ENCODE assay signal across 8 mouse cellular contexts in genomic region chr15:102624970-102625686, GRCm38 (mm10). TPM values are rescaled to one million over a fixed set of nuclear protein-coding genes. Genes with fewer than 3 reads are reported as not detected.
DNase-seq lines count a peak whose midpoint lies in the region; ATAC-seq and TF ChIP-seq lines count a peak whose summit lies in the region.

Gene Gm28047, minus strand, starts transcription at chr15:102625067.
Gene Atf7, minus strand, starts transcription at chr15:102625464.

- peak; percentile 32 for TF ChIP-seq POLR2A in ES-Bruce4 (IDR thresholded peaks at IDR 0.05; ENCODE audit: insufficient read depth, low read length)

- H3K4me2 ChIP-seq in forebrain, embryonic 13.5 days: peak within 1 kb of the TSS; percentile 83
- H3K4me2 ChIP-seq in liver, postnatal 0 days (ENCODE audit: low read depth, low read length): peak within 1 kb of the TSS; percentile 85
- peak within 1 kb of the TSS; percentile 88 for H3K4me2 ChIP-seq in neural tube, embryonic 14.5 days (ENCODE audit: low read depth, low read length)

- peak within 1 kb of the TSS; percentile 49; the same call in 1 of the 2 replicates for H3K27ac ChIP-seq in ES-Bruce4 (ENCODE audit: insufficient read depth, low read length)
- peak within 1 kb of the TSS; percentile 94 for H3K27ac ChIP-seq in forebrain, embryonic 13.5 days
- peak within 1 kb of the TSS; percentile 96 for H3K27ac ChIP-seq in liver, postnatal 0 days (ENCODE audit: low read depth)
- H3K27ac ChIP-seq in neural tube, embryonic 14.5 days (ENCODE audit: low read depth, low read length): peak within 1 kb of the TSS; percentile 96

- under 1% methylated on average over 50 of the region's 51 CpGs for WGBS in forebrain, embryonic 13.5 days
- WGBS in large intestine, adult 2 months: under 1% methylated on average over 50 of the region's 51 CpGs
- WGBS in liver, postnatal 0 days (ENCODE audit: insufficient replicate concordance): under 1% methylated on average over 45 of the region's 51 CpGs
- WGBS in neural tube, embryonic 14.5 days: under 1% methylated on average over 46 of the region's 51 CpGs

- no peaks in the 10 kb centered on the region for H3K4me1 ChIP-seq in ES-Bruce4 (ENCODE audit: control insufficient read depth, insufficient read depth, low read length)
- H3K4me1 ChIP-seq in forebrain, embryonic 13.5 days: peaks cover 24% of the 10 kb centered on the region
- H3K4me1 ChIP-seq in liver, postnatal 0 days (ENCODE audit: insufficient read depth): peaks cover 20% of the 10 kb centered on the region
- H3K4me1 ChIP-seq in neural tube, embryonic 14.5 days (ENCODE audit: control insufficient read depth, insufficient read depth, low read length): peaks cover 14% of the 10 kb centered on the region

- no peaks in the 10 kb centered on the region for H3K27me3 ChIP-seq in ES-Bruce4 (ENCODE audit: control insufficient read depth, insufficient read depth, low read length, poor library complexity, severe bottlenecking)
- no peaks in the 10 kb centered on the region for H3K27me3 ChIP-seq in forebrain, embryonic 13.5 days
- no peaks in the 10 kb centered on the region for H3K27me3 ChIP-seq in liver, postnatal 0 days (ENCODE audit: insufficient read depth, low read length)
- H3K27me3 ChIP-seq in neural tube, embryonic 14.5 days (ENCODE audit: control insufficient read depth, insufficient read depth, low read length): no peaks in the 10 kb centered on the region

- H3K9ac ChIP-seq in ES-Bruce4 (ENCODE audit: low read depth, poor library complexity, severe bottlenecking): peak within 1 kb of the TSS; percentile 82
- H3K9ac ChIP-seq in forebrain, embryonic 13.5 days: peak within 1 kb of the TSS; percentile 75
- H3K9ac ChIP-seq in liver, postnatal 0 days (replicated peaks): peak within 1 kb of the TSS; percentile 76
- peak within 1 kb of the TSS; percentile 73 for H3K9ac ChIP-seq in neural tube, embryonic 14.5 days (replicated peaks; ENCODE audit: low read depth, low read length)

- intact Hi-C loops in heart, postnatal 10 days (cut with DNase I): loop anchor here (2.0 to 5.0 kb wide), 2 partner anchors 46 to 58 kb away; no protein-coding TSS in a partner anchor

- H3K4me3 ChIP-seq in ES-Bruce4 (ENCODE audit: low read depth, low read length): peak within 1 kb of the TSS; percentile 98
- peak within 1 kb of the TSS; percentile 57 for H3K4me3 ChIP-seq in forebrain, embryonic 13.5 days
- H3K4me3 ChIP-seq in liver, postnatal 0 days (ENCODE audit: low read depth, low read length): peak within 1 kb of the TSS; percentile 69
- peak within 1 kb of the TSS; percentile 68 for H3K4me3 ChIP-seq in neural tube, embryonic 14.5 days (ENCODE audit: low read depth, low read length)

- peak; percentile 98 for ATAC-seq in cerebellum, adult (ENCODE audit: insufficient number of reproducible peaks, low FRiP score, low TSS enrichment)
- peak; percentile 99 for ATAC-seq in forebrain, embryonic 13.5 days
- ATAC-seq in liver, postnatal 0 days: peak; percentile 97
- ATAC-seq in neural tube, embryonic 14.5 days (ENCODE audit: low read depth): peak; percentile 99

- peak; percentile 100 for DNase-seq in heart, postnatal 10 days
- peak; percentile 98 for DNase-seq in large intestine, adult 2 months (ENCODE audit: low read depth, low spot score)
- DNase-seq in liver, postnatal 0 days: peak; percentile 100
- peak; percentile 100 for DNase-seq in testis, postnatal 10 days (ENCODE audit: low spot score)

- TF ChIP-seq EP300 in ES-Bruce4 (IDR thresholded peaks at IDR 0.05; ENCODE audit: insufficient read depth, low read depth, low read length): 0 out of 2 replicates have a peak, but pooled peaks have one; percentile 5
- TF ChIP-seq EP300 in liver, postnatal 0 days (IDR thresholded peaks at IDR 0.05; ENCODE audit: low read depth): peak; percentile 77

- no peak for TF ChIP-seq CTCF in ES-Bruce4 (IDR thresholded peaks at IDR 0.05; ENCODE audit: low read depth, low read length)
- no peak for TF ChIP-seq CTCF in liver, postnatal 0 days (IDR thresholded peaks at IDR 0.05; ENCODE audit: low read depth)

- H3K9me3 ChIP-seq in ES-Bruce4 (replicated peaks; ENCODE audit: control insufficient read depth, insufficient read depth, low read length, poor library complexity, severe bottlenecking): no peaks in the 10 kb centered on the region
- H3K9me3 ChIP-seq in forebrain, embryonic 13.5 days (replicated peaks): no peaks in the 10 kb centered on the region
- H3K9me3 ChIP-seq in liver, postnatal 0 days (ENCODE audit: low read length): no peaks in the 10 kb centered on the region
- H3K9me3 ChIP-seq in neural tube, embryonic 14.5 days (ENCODE audit: control insufficient read depth, low read length): no peaks in the 10 kb centered on the region

- no peaks in the 10 kb centered on the region for H3K36me3 ChIP-seq in ES-Bruce4 (ENCODE audit: control insufficient read depth, insufficient read depth, low read length, poor library complexity, severe bottlenecking)
- no peaks in the 10 kb centered on the region for H3K36me3 ChIP-seq in forebrain, embryonic 13.5 days (ENCODE audit: poor library complexity, severe bottlenecking)
- no peaks in the 10 kb centered on the region for H3K36me3 ChIP-seq in liver, postnatal 0 days (replicated peaks; ENCODE audit: insufficient read depth, low read length)
- no peaks in the 10 kb centered on the region for H3K36me3 ChIP-seq in neural tube, embryonic 14.5 days (ENCODE audit: control insufficient read depth, insufficient read depth, low read length)

RNA-seq across cellular contexts. Expression of gene Gm28047, which starts in this region (rescaled TPM):
- polyA plus RNA-seq in ES-Bruce4 (2011; ENCODE audit: insufficient read depth, insufficient read length, low read depth, missing spikeins): not detected in 2 replicates
- not detected in 2 replicates for polyA plus RNA-seq in forebrain, embryonic 13.5 days (2015; fragmentation: Nextera tagmentation; extraction: Ambion mirVana)
- 1 to 10 TPM in 1 of 2 experiments, not detected in 1; 1.2 TPM for total RNA-seq in heart, postnatal 10 days (2021)
- not detected in 2 replicates for polyA plus RNA-seq in large intestine, adult 2 months (2012; rRNA removed)
- polyA plus RNA-seq in liver, postnatal 0 days (2015; fragmentation: Nextera tagmentation; extraction: Ambion mirVana): not detected in 2 replicates
- not detected in 2 replicates for polyA plus RNA-seq in neural tube, embryonic 14.5 days (2014; fragmentation: Nextera tagmentation; extraction: Ambion mirVana)

RNA-seq across cellular contexts. Expression of gene Atf7, which starts in this region (rescaled TPM):
- 40.2 and 49.3 TPM in 2 replicates for polyA plus RNA-seq in ES-Bruce4 (2011; ENCODE audit: insufficient read depth, insufficient read length, low read depth, missing spikeins)
- 19.8 and 22.1 TPM in 2 replicates for polyA plus RNA-seq in forebrain, embryonic 13.5 days (2015; fragmentation: Nextera tagmentation; extraction: Ambion mirVana)
- total RNA-seq in heart, postnatal 10 days (2021): 10 to 100 TPM; 71.3 to 79.2 TPM
- polyA plus RNA-seq in large intestine, adult 2 months (2012; rRNA removed): 45.0 and 47.4 TPM in 2 replicates
- polyA plus RNA-seq in liver, postnatal 0 days (2015; fragmentation: Nextera tagmentation; extraction: Ambion mirVana): 7.7 and 8.1 TPM in 2 replicates
- polyA plus RNA-seq in neural tube, embryonic 14.5 days (2014; fragmentation: Nextera tagmentation; extraction: Ambion mirVana): 13.3 and 16.2 TPM in 2 replicates

Comparison
In these comparisons a context has a peak if more than half of its experiments do, and no peak if none do; other contexts are left out.
1. Peak in every context shown above with its lines: DNase-seq, ATAC-seq, H3K4me3 ChIP-seq and H3K27ac ChIP-seq.